Mouse (Mus musculus) cerebellum, adult 2 months (tissue): ENCODE measurements around the gene Iars.

Experiments used
- CTCF ChIP-seq: fragments of 200-500 bp; IDR thresholded peaks from 2 replicates; pipeline ENCODE4 v1.5.1; 2011; ENCODE audit warnings: low read depth, mild to moderate bottlenecking, control low read depth, low read length, moderate library complexity, borderline replicate concordance; ENCODE audit not compliant: insufficient read depth
- POLR2A ChIP-seq: fragments of 200-500 bp; IDR thresholded peaks from 2 replicates; pipeline ENCODE4 v1.6.1; 2011; ENCODE audit warnings: low read length, control low read depth, borderline replicate concordance; ENCODE audit not compliant: insufficient read depth

DNA sequence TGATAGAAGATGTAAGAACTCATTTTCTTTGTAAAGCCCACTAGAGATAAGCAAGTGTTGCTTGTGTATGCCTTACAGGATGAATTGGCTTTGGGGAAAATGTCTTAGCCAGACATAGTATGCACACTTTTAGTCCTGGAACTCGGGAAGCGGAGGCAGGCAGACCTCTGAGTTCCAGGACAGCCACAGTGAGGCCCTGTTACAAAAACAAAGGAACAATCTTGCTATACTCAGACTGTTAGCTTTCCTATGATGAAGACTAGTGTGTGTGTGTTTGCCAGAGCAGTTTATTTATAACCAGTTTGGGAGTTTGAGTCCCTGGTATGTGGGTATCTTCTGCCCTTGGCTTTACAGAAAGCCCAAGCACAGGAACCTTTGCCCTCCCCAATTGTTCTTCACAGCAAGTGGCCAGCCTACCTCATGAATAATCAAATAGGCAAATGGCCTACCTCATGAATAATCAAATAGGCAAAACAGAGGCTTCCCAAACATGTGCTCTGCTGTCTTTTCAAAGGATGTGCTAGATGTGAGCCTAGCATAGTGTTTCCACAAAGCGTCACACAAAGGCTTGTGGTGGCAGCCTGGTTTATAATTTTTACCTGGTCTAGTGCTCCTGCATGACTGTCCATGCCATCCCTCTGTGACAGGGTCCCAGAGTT is 24.3 kb downstream of the Iars start:
- TF ChIP-seq CTCF (no peak), POLR2A (no peak)
